Mouse (Mus musculus): ENCODE results near the gene Phf7.

Gene Phf7

GRCm38 (mm10) chr14:31195968-31196367 is 55.1 kb downstream of the Phf7 start:
- DNase-seq, result peak; percentile 59

- DNase-seq, result no peak
Measured at GRCm38 (mm10) chr14:31195521-31195920, 55.6 kb downstream of the Phf7 start.

DNA sequence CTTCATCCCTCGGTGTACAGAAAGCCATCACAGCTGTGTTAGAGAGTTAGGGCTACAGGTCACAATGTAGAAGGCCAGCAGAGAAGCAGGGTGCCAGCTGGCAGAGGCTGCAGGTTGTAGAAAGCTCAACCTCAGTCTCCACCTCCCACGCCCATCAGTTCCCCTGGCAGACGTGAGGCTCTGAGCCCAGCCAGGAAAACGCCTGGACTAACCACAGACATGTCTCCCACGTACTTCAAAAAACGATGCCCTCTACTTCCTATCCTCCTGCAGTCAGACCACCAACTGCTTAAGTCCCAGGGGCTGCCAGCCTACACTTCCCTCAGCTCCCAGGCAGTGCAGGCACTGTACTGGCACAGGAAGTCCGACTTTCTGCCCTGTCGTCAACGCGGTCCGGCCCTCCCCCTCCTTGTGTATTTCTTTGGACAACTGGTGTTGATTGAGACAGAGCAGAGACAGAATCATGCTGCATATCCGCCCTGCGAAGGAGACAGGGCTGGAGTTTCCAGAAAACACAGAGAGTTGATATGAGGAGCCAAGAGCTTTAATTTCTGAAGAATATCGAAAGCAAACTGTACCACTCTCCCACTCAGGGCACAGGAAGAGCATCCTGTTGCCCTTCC is 56.1 kb downstream of the Phf7 start:
- DNase-seq, result no peak

DNA sequence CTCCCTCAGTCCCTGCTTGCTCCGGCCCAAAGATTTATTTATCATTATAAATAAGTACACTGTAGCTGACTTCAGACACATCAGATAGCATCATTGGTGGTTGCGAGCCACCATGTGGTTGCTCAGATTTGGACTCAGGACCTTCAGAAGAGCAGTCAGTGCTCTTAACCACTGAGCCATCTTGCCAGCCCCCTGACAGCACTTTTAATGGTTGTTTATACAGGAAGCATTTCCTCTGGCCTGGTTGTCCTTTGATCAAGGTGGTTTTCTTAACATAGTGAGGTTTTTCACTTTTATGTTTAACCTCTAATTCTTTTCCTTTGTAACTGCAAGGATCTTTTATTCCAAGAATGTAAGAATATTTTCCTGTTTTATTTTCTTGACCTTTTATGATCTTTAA is 56.7 kb downstream of the Phf7 start:
- DNase-seq, result no peak

- peak; percentile 17 for DNase-seq
Measured at GRCm38 (mm10) chr14:31193791-31194190, 57.3 kb downstream of the Phf7 start.

DNA sequence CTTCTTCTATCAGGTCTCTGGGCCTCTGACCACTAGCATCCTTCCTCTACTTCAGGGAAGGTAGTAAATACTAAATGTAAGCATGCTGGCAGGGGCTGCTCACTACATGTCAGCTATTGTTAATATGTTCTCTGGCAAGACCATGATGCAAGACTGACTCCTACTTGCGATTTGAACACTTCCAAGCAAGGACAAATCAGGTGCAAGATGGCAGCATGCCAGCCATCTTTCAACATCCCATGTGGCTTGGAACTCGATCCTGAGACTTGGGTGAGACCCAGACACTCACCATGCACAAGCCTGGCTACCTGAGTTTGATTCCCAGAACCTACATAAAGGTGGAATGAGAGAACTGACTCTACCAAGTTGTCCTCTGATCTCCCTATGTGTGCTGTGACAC is 59.2 kb downstream of the Phf7 start:
- DNase-seq, result no peak

DNA sequence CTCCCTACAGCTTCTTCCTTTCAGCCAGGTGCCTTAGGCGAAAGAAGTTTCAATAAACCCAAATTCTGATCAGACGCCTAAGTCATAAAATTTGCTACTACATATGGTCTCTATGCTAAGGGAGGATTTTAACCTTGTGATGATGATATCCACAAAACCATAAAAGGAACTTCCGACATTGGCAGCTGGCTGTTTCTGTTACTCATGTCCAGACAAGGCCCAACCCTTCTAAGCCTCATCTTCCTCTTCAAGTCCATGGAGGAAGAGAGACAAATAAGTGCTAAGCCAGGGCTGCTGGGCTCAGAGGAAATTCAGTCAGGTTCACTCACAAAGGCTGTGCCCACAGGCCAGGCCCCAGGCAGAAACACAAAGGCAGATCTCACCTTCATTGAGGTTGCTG is 61.8 kb downstream of the Phf7 start:
- DNase-seq, result no peak

DNA sequence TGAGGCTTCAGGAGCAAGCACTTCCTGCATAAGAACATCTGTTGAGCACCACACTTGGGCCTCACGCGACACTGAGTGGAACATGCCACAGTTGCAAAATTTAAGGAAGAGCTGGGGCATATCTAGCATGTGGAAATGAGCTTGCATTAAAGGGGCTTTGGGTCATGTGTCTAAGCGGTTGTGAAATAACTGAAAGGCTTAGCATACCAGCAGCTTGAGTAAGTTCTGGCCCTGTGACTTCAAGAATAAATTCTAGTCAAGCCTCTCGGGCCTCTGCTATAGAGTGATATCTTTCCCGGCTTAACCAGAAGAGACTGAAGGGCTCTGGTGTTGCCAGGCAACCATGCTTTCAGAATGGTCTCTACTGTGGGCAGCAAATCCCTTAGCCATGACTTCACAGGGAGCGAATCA is 62.3 kb downstream of the Phf7 start:
- no peak for DNase-seq

Measured in retina, postnatal 1 day (tissue).